Mouse (Mus musculus): Measurements from ENCODE around the gene Shroom2. TPM values are rescaled to one million over a fixed set of nuclear protein-coding genes. Genes with fewer than 3 reads are reported as not detected.
"Not testable (repeated sequence)": the region's sequence is repeated elsewhere in the genome, so short reads cannot be mapped to it uniquely, and the experiment has no call there.

The Shroom2 gene
- polyA plus RNA-seq, 1 experiment from 2014 or later: 75.2 TPM

DNA sequence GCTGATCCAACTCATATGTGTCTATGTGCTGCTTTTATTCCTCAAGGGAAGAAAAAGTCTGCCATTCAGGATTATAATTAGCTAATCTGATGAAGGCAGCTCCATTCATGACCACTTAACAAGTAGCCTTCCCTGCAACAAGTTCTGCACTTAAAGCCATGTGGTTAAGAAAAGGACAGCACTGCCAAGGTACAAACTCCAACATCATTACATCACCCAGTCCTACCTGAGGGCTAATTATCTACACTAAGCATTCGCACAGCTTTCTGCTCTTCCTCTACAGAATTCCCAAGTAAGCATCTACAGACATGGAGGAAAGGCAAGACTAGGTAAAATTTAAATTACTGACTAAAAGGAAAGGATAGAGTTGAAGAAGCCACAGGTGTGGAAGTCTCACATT, 13.4 kb downstream of the Shroom2 start:
- no peak overlapping the region for H3K27ac ChIP-seq
- no peak overlapping the region for H3K4me3 ChIP-seq
- no peaks in the 10 kb centered on the region for H3K4me1 ChIP-seq (replicated peaks)
- H3K4me2 ChIP-seq: no peak overlapping the region
- H3K9me3 ChIP-seq: no peaks in the 10 kb centered on the region
- 89% methylated on average over 1 of the region's 1 CpGs for WGBS
- 0 out of 2 replicates have a peak, but pooled peaks cover 11% of the 10 kb centered on the region for H3K27me3 ChIP-seq
- no peaks in the 10 kb centered on the region for H3K36me3 ChIP-seq
- H3K9ac ChIP-seq: no peak overlapping the region
- no peak for ATAC-seq (ENCODE audit: low FRiP score)

DNA sequence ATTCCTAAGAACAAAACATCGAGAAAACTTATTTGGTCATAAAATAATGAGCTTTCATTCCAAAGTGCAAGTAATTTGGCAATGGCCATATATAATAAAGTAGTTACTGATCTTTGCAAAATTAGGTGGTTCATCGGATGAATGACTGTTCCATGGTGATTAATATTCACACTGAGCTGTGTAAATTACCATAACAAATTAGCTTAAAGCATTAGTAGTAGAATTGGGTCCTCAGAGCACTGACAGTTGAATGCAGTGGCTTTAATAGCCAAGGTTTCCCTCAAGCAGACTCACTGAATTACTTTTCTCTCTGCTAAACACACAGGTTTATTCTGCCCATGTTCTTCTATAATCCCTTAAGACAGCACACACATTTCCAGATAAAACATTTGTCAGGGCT, 23.3 kb downstream of the Shroom2 start:
- Histone ChIP-seq H3K4me2 (no peak overlapping the region), H3K27me3 (peaks cover 38% of the 10 kb centered on the region), H3K4me3 (no peak overlapping the region), H3K9me3 (no peaks in the 10 kb centered on the region), H3K4me1 (replicated peaks) (no peaks in the 10 kb centered on the region), H3K27ac (no peak overlapping the region), H3K9ac (no peak overlapping the region), H3K36me3 (no peaks in the 10 kb centered on the region)
- WGBS: 63% methylated on average over 2 of the region's 2 CpGs
- ATAC-seq (ENCODE audit: low FRiP score): no peak

DNA sequence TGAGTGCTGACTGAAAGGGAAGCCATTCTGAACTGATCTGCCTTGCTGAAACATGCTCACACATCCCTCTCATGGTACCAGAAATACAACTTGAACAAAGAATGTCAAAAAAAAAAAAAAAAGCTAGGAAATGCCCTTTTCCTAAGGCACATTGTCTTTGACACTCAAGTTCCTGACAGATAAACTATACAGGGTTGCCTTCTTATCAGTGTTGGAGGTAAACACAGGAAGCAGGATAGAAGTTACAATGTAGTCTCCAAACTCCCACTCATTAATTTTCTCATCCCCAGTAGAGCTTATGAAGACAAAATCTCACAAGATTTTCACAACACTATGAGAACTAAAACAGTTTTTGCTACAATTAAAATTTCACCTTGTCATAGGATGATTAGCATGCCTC, 25.6 kb downstream of the Shroom2 start:
- H3K4me3 ChIP-seq: no peak overlapping the region
- H3K27ac ChIP-seq: no peak overlapping the region
- H3K9ac ChIP-seq: no peak overlapping the region
- H3K4me2 ChIP-seq: no peak overlapping the region
- peaks cover 53% of the 10 kb centered on the region for H3K27me3 ChIP-seq
- H3K36me3 ChIP-seq: no peaks in the 10 kb centered on the region
- no peaks in the 10 kb centered on the region for H3K4me1 ChIP-seq (replicated peaks)
- no peaks in the 10 kb centered on the region for H3K9me3 ChIP-seq
- ATAC-seq (ENCODE audit: low FRiP score): no peak

DNA sequence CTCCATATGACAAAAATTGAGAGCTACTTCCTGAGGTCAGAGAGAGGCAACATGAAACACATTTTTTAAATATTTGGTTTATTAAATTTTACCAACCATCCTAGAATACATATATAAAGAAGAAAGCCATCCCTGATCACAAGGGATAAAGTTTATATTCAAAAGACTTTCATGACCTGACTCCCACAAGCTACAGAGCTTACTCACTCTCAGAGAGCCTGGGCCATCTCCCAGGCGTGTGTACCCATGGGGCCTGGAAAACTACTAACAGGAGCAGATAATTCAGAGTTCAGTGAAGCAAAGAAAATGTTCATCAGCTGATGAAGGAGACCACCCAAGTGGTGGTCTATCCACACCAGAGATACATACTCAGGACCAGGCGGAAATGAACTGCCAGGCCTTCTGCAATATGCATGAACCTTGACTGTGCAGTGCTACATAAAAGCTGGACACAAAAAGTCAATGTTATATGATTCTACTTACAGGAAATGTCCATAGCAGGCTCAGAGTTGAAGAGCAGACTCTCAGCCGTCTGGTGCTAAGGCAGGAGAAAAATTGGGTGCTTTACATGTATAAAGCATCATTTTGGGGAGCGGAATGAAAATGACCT, 30.4 kb downstream of the Shroom2 start:
- no peak overlapping the region for H3K27ac ChIP-seq
- no peaks in the 10 kb centered on the region for H3K9me3 ChIP-seq
- H3K4me1 ChIP-seq (replicated peaks): no peaks in the 10 kb centered on the region
- no peak for ATAC-seq (ENCODE audit: low FRiP score)
- peaks cover 48% of the 10 kb centered on the region for H3K27me3 ChIP-seq
- no peak overlapping the region for H3K4me3 ChIP-seq
- H3K9ac ChIP-seq: no peak overlapping the region
- H3K36me3 ChIP-seq: no peaks in the 10 kb centered on the region
- no peak overlapping the region for H3K4me2 ChIP-seq
- WGBS: 77% methylated on average over 4 of the region's 4 CpGs

- no peak overlapping the region for H3K27ac ChIP-seq
- no peaks in the 10 kb centered on the region for H3K9me3 ChIP-seq
- no peaks in the 10 kb centered on the region for H3K36me3 ChIP-seq
- ATAC-seq (ENCODE audit: low FRiP score): no peak
- H3K4me3 ChIP-seq: no peak overlapping the region
- whole genome bisulfite sequencing: 79% methylated on average over 2 of the region's 2 CpGs
- H3K27me3 ChIP-seq: peaks cover 45% of the 10 kb centered on the region
- no peak overlapping the region for H3K4me2 ChIP-seq
- no peak overlapping the region for H3K9ac ChIP-seq
- no peaks in the 10 kb centered on the region for H3K4me1 ChIP-seq (replicated peaks)
Measured at GRCm38 (mm10) chrX:152738191-152738590, 31.1 kb downstream of the Shroom2 start.

GRCm38 (mm10) chrX:152735283-152735682, 34.0 kb downstream of the Shroom2 start:
- no peak for ATAC-seq (ENCODE audit: low FRiP score)
- H3K27me3 ChIP-seq: peaks cover 39% of the 10 kb centered on the region
- H3K4me3 ChIP-seq: no peak overlapping the region
- no peak overlapping the region for H3K27ac ChIP-seq
- no peak overlapping the region for H3K9ac ChIP-seq
- H3K36me3 ChIP-seq: no peaks in the 10 kb centered on the region
- no peaks in the 10 kb centered on the region for H3K4me1 ChIP-seq (replicated peaks)
- H3K9me3 ChIP-seq: no peaks in the 10 kb centered on the region
- H3K4me2 ChIP-seq: no peak overlapping the region

GRCm38 (mm10) chrX:152716693-152717092, 52.6 kb downstream of the Shroom2 start:
- Histone ChIP-seq H3K36me3 (no peaks in the 10 kb centered on the region), H3K4me2 (no peak overlapping the region), H3K27ac (no peak overlapping the region), H3K4me1 (replicated peaks) (no peaks in the 10 kb centered on the region), H3K9me3 (no peaks in the 10 kb centered on the region), H3K4me3 (no peak overlapping the region), H3K9ac (no peak overlapping the region), H3K27me3 (peaks cover 15% of the 10 kb centered on the region; the same call in 1 of the 2 replicates)
- no peak for ATAC-seq (ENCODE audit: low FRiP score)

DNA sequence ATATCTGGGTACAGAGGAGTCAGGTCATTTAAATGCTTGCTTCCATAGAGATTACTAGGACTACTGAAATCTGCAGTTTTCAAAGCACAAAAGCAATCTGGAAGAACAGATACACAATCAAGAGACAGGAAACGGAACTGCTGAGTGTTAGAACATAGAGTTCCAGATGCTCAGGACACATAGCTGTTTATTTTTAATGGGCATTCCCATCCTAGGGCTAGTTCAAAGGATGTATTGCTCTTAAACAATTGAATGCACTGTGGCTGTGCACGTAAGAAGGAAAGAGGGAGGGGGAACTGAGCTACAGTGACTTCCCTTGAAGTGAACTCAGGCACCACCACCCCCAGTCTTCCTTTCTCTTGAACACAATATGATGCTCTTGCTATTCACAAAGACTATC, 58.5 kb downstream of the Shroom2 start:
- H3K4me2 ChIP-seq; ATAC-seq (ENCODE audit: low FRiP score); H3K36me3 ChIP-seq; H3K9ac ChIP-seq; H3K9me3 ChIP-seq; H3K4me3 ChIP-seq; H3K4me1 ChIP-seq (replicated peaks); H3K27ac ChIP-seq: not testable (repeated sequence)
- H3K27me3 ChIP-seq: peaks cover 23% of the 10 kb centered on the region; the same call in 1 of the 2 replicates
- WGBS: 45% methylated on average over 2 of the region's 2 CpGs

GRCm38 (mm10) chrX:152708359-152708758, 60.9 kb downstream of the Shroom2 start:
- 60% methylated on average over 4 of the region's 4 CpGs for WGBS
- Histone ChIP-seq H3K27ac (no peak overlapping the region), H3K4me3 (no peak overlapping the region), H3K9me3 (no peaks in the 10 kb centered on the region), H3K27me3 (peaks cover 26% of the 10 kb centered on the region; the same call in 1 of the 2 replicates), H3K4me2 (no peak overlapping the region), H3K9ac (no peak overlapping the region), H3K4me1 (replicated peaks) (no peaks in the 10 kb centered on the region), H3K36me3 (no peaks in the 10 kb centered on the region)
- no peak for ATAC-seq (ENCODE audit: low FRiP score)

DNA sequence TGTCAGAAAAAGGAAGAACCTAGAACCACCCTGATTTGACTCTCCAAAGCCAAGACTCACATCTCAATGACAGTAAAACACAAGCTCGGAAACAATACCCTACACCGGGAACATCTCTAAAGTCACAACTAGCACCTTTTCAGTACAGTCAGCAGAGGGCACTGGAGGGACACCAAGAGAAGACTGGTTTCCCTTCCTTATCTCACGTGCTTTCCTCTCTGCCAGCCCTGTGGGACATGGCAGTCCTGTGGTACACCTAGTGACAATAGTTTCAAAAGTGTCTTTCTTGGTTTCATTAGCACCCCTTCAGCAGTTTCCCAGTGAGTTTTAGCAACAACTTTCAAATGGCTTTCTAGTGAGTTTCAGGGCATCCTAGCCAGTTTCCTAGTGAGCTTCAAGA, 63.9 kb downstream of the Shroom2 start:
- ATAC-seq (ENCODE audit: low FRiP score): no peak
- no peaks in the 10 kb centered on the region for H3K4me1 ChIP-seq (replicated peaks)
- no peak overlapping the region for H3K9ac ChIP-seq
- H3K36me3 ChIP-seq: no peaks in the 10 kb centered on the region
- peaks cover 45% of the 10 kb centered on the region for H3K27me3 ChIP-seq
- 20% methylated on average over 3 of the region's 3 CpGs for WGBS
- H3K4me2 ChIP-seq: no peak overlapping the region
- H3K27ac ChIP-seq: no peak overlapping the region
- no peak overlapping the region for H3K4me3 ChIP-seq
- H3K9me3 ChIP-seq: no peaks in the 10 kb centered on the region

DNA sequence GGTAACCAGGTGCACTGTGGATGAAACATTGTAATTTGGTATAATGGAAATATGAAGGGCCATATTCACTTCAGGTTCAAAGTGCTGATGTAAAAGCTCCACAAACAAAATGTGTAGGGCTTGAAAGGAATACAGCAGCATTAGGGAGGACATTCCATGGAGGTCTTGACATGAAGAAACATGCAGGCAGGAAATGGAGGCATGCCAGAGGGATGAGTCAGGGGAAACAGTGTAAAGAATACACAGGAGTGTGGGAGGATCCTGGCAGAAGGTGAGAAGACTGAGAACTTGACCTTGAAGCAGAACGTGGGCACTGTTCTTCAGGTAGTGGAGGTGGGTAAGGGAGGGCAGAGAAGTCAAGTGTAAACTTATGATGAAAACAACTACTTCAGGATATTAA, 65.6 kb downstream of the Shroom2 start:
- no peak overlapping the region for H3K27ac ChIP-seq

GRCm38 (mm10) chrX:152701679-152702078, 67.6 kb downstream of the Shroom2 start:
- no peaks in the 10 kb centered on the region for H3K9me3 ChIP-seq
- H3K9ac ChIP-seq: no peak overlapping the region
- peaks cover 30% of the 10 kb centered on the region for H3K27me3 ChIP-seq
- H3K36me3 ChIP-seq: no peaks in the 10 kb centered on the region
- 77% methylated on average over 3 of the region's 3 CpGs for WGBS
- ATAC-seq (ENCODE audit: low FRiP score): no peak
- no peak overlapping the region for H3K4me3 ChIP-seq
- no peak overlapping the region for H3K4me2 ChIP-seq
- H3K27ac ChIP-seq: no peak overlapping the region
- no peaks in the 10 kb centered on the region for H3K4me1 ChIP-seq (replicated peaks)

More for the DNA sequence above, 65.6 kb downstream of the Shroom2 start:
- Histone ChIP-seq H3K4me1 (replicated peaks) (no peaks in the 10 kb centered on the region), H3K36me3 (no peaks in the 10 kb centered on the region), H3K27me3 (peaks cover 41% of the 10 kb centered on the region), H3K4me2 (no peak overlapping the region), H3K9ac (no peak overlapping the region), H3K4me3 (no peak overlapping the region), H3K9me3 (no peaks in the 10 kb centered on the region)
- ATAC-seq (ENCODE audit: low FRiP score): no peak
- WGBS: 90% methylated on average over 1 of the region's 1 CpGs

DNA sequence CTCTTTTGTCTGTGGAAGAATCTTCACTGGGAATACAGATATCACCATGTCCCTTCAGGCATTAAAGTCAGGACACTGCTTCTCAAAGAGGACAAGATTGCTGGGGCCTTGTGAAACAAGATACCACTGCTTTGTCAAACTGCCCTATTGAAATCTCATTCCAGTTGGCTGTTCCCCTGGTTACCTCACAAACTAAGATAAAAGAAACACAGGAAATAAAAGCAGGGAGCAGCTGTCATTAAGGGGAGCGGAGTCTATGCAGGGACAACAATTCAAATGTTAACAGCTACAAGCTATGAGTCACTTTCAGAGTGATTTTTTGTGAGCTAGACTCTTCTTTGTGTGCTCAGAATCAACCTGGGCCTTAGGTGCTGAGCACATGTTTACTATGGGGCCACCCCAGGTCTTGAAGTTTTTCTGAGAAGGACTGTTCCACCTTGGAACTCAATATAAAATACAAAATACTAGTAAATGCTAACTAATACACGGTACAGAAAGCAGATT, 78.4 kb downstream of the Shroom2 start:
- peaks cover 7% of the 10 kb centered on the region; the same call in 1 of the 2 replicates for H3K4me1 ChIP-seq (replicated peaks)
- 33% methylated on average over 2 of the region's 2 CpGs for WGBS
- no peaks in the 10 kb centered on the region for H3K9me3 ChIP-seq
- no peak for ATAC-seq (ENCODE audit: low FRiP score)
- H3K4me2 ChIP-seq: no peak overlapping the region
- no peak overlapping the region for H3K4me3 ChIP-seq
- H3K27ac ChIP-seq: no peak overlapping the region
- peaks cover 20% of the 10 kb centered on the region for H3K27me3 ChIP-seq
- H3K36me3 ChIP-seq: no peaks in the 10 kb centered on the region
- H3K9ac ChIP-seq: no peak overlapping the region

All from hindbrain, embryonic 13.5 days (tissue).